Mouse (Mus musculus) inflammation-experienced regulatory T-cells, adult 6 months (primary cell): ENCODE measurements around the gene Fbxl17. TPM values are rescaled to one million over a fixed set of nuclear protein-coding genes. Genes with fewer than 3 reads are reported as not detected.

Experiments used
- ATAC-seq: one replicate; pipeline ENCODE4 v1.8.0; 2017
- polyA plus RNA-seq, 3 experiments: library from polyadenylated mRNA; unstranded; fragments of 100-300 nt; shearing (Covaris generic); gene quantifications; one replicate each; pipeline ENCODE4 v1.2.1; 2017

Gene Fbxl17
- polyA plus RNA-seq, 3 experiments from 2014 or later = 6.2 to 10.4 (median 6.8) TPM

DNA sequence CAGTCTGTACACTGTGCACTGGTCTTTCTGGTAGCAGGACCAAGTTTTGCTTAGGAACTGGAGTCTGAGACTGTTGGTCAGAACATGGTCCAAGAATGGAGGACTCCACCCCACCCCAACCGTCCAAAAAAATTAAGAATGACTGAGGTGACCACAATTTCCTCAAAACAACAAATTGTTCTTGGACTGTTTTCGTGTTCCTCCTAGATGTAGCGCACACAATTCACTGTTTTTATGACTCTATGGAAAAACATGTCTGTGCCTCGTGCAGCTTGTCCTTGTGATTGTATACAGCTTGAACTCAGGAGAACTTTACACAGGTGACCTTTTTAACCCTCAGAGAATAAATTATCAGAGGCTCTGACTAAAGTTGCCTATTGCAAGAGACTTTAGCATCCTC is 220.7 kb downstream of the Fbxl17 start:
- ATAC-seq = no peak

DNA sequence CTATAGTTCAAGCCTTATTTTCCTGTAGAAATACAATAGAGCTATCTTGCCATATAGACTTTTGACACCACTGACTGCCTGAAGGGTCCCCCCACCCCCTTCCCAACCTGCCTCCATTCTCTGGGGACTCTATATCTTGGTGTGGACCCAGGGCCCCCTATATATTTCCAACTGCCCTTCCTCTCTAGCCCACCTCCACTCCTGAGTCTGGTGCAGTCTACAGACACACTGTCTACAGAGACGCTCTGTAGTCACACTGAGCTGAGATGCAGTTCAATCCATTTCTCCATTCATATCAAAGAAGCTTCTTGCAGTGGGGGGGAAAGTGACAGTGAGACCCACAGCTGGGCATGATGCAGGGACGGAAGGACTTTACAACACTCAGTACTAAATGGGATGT is 226.5 kb downstream of the Fbxl17 start:
- no peak for ATAC-seq

DNA sequence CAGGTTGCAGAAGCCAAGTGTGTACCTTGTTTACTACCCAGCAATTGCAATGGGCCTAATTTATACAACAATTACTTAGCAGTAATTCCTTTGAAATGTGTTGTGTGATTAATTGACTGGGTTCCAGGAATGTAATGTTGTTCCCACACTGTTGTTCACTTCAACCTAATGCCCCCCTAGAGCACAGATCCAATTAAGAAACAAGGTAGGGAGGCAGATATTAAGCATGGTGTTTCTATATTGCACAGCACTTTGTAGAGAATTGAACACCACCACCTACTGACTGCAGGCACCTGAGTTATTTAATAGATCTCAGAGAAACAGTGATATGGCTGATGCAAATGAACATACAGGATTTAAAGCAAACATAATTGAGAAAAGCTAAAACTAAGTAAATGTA is 226.9 kb downstream of the Fbxl17 start:
- ATAC-seq = no peak

DNA sequence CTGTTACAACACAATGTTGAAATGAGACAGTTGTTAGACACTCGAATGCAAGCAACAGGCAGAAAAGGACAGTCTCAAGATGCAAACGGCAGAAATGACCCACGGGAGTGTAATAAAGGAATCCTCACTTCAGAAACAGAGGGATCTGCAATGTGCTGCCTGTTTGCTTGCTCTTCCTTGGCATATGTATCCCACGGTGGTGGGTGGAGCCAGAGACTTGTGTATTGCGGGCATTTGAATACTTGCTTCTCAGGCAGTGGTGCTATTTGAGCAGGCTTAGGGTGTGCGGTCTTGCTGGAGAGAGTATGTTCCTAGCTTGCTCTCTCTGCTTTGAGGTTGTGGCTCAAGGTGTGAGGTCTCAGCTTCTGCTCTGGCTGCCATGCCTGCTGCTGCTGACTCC is 228.8 kb downstream of the Fbxl17 start:
- no peak for ATAC-seq

DNA sequence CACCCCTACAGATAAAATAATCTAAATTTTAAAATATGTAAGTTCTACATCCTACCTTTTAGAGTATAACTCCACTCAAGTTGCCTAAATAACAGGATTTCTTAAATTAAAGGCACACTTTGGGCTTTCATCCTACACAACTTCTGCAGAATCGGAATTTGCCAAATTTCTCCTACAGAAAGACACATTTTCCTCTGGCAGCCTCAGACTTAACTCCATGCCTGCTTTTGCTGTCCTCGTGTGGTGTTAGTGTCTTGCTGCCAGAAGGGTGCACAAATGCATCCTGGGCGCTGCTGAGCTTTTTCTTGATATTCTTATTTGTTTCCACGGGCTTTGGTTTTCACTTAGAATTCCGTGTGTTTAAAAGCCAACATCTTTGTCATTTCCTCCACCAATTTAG is 229.3 kb downstream of the Fbxl17 start:
- no peak for ATAC-seq

DNA sequence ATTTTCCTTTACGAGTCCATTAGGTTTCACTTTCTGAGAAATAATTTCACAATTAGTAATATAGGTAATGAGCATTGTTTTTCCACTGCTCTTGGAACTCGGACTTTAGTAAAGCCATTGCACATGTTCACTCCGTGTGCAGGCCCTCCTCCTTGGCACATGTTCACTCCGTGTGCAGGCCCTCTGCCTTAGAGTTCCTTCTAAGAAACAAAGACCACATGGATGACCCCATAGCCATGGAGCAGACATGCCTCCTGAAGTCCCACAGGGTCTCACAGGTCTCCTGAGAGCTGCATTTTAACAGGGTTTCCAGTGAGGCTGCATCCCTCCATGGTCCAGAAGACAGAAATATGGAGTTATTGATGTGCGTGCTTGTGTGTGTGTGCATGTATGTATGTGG is 237.1 kb downstream of the Fbxl17 start:
- no peak for ATAC-seq

DNA sequence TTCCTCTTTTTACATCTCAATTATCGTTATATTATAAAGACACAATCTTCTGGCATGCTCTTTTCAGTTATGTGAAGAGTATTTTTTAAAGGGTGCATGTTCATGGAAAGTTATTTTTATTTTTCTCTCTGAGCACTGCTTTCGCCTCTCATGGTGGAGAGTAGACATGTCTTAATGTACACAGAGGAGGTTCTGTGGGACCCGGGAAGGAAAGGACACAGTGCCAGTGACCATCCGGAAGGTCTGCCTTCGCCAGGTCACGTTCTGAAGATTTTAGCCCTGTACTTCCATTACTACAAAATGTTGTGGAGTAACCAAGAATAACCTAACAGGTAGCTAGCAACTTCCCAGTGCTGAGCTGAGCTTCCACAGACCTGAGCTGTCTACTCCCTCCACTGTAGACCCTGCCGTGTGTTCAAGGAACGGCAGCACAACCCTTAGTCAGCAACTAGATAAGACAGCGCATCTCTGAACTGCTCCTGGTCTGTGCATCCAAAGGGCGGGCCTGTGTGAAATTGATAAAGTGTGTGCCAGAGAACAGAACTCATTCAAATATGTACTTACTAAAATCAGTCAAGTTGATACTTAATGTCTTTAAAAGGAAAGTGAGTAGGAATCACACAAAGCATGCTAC is 238.2 kb downstream of the Fbxl17 start:
- ATAC-seq = no peak

DNA sequence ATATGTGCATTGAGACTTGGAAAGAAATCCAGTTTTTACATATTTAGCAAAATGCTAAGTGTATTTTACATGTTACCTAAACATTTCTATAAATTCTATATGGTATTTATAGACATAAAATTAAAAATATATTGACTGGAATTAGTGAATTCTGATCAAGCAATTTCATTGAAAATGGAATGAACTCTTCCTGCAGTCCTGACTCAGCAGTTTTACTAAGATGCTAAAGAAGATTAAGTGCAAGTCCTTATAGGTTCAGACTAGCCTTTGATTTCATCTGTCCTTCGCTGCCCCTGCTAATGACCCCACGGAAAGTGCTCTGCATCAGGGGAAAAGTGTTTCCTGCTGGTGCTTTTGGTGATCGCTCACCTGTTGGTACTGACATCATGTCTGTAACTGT is 240.7 kb downstream of the Fbxl17 start:
- no peak for ATAC-seq

DNA sequence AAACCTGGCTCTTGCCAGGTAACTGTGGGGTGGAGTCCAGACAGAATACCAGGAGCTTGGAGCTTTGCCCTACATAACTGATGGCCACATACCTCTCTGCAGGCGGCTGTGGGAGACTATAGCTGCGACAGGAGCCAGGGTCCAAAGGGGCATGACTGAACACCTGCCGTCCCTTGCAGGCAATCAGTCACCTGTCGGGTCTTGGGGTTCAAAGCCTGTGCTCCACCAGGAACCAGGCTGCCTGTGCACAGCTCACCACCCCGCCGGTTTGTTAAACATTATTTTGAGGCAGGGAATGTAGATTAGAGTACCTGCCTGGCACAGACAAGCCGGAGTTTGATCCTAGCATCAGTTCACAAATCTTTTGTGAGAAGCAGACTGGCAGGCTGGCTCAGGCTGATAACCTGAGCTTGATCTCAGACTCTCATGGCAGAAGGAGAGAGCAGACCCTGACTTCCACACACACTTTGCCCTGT is 253.6 kb downstream of the Fbxl17 start:
- no peak for ATAC-seq

DNA sequence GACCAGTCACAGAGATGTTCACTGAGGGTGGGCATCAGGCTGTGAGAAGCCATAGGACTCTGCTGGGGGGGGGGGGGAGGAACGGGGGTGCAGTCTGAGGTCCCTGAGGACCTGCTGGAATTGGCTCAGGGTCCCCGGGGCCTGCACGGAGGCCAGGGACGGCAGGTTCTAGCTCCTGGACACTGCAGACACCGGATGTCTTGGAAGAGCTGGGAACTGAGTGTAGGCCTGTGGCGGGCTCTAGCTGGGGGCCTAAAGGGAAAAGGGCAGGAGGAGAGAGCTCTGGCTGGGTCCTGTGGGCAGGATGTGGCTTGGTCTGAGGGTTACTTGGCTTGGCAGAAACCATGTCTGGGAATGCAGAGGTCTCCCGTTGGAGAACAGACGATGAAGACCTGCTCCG is 254.3 kb downstream of the Fbxl17 start:
- ATAC-seq = no peak

DNA sequence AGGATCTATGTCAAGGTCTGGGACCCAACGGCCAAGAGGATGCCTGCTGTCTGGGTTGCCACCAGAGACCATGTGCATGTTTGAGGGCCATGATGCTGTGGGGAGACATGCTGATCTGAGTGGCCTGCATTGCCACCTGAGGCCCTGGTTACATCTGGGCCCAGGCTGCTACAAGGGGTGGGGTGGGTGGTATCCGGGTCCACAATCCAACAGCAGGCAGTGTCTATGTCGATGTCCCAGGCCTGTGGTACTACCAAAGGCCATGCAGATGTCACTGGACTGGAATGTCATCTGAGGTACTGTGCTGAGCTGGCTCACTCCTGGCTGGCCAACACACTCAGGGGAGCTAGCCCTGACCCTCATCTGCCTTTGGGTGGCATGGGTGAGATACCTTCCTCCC is 257.1 kb downstream of the Fbxl17 start:
- ATAC-seq = no peak

DNA sequence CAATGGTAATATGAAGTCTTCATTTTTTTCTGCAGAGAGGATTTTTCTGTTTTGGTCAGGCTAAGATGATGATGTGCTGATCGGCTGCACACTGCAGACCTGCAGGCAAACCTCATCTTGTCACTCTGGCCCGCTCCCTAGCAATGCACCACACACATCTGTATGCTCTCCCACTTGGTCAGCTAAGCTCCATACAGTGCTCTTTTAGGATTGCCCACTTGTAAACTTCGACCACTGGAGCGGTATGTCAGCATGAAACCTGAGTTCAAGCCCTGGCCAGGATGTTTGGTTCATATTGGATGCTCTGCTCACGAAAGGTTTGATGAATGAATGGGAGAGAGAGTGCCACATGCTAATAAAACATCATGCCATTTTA is 259.1 kb downstream of the Fbxl17 start:
- ATAC-seq = no peak

DNA sequence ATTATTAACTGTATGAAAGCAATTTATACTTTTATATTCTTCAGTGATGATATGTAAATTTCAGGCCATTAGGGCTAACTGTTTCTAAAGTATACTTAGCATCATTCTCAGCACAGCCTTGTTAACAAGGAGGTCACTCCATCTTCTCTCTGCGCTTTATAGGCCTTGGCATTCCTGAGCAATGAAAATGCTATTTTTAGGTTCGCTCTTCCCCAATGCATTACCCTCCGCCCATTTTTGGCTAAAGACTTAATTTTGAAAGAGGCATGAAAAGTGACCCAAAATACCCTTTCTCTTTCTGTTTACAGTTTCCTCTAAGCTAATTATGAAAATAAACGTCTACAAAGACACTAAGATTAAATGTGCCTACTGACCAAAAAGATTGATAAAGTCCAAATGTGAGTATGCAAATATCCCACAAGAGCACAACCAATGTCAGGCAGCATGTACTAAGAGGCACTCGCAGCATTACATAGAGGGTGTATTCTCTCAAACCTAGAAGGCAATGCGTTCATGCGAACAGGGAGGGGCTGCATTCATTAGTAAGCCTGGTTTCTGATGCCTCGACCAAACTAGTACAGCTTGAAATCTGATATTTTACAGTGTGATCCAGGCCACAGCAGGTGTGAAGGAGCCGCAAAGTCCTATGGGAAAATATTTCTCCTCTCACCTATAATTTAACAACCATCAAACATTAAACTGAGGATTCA is 259.6 kb downstream of the Fbxl17 start:
- ATAC-seq = no peak

DNA sequence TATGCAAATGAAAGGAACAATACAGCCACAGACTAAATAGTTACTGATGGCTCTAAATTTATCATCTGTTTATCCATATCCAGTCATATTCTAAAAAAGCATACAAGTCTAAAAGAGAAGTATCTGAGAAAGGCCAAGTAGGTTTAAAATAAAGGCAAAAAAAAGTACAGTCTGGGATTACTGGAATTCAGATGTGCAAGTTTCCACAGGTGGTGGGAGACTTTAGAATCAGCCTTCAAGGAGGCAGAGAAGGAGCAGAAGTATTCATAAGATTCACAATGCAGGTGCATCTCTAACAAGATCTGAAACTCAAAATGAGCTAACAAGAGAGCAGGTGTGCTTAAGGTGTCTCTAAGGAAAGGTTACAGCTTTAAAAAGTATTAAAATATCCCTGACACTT is 263.0 kb downstream of the Fbxl17 start:
- ATAC-seq = no peak

DNA sequence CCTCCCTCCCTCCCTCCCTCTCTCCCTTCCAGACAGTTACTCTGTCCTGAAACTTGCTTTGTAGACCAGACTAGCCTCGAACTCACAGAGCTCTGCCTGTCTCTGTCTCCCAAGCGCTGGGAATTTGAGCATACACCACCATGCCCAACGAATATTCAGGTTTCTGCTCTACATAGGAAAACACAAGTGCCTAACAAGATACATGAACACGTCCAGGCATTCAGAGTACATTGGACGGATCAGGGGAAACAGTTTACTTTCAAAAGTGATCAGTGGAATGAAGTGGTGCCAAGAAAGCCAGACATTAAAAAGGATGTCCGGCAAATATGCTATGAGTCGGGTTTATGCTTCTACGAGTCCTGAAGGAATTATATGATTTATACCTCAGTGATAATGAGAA is 263.6 kb downstream of the Fbxl17 start:
- ATAC-seq = no peak

DNA sequence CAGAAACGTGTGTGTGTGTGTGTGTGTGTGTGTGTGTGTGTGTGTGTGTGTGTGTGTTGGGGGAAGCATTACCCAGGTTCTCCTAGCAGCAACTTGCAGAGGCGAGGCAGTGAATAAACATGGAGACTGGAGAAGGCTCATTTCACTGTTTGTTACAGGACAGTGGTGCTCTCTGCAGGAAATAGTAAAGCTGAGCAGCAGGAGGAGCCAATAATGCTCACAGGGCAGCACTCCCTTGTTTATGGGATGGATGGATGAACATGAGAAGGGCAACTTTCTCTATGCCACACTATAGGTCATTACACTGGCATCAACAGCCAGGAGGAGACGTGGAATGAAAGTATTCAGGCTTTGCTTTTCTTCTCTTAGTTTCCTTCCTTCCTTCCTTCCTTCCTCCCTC is 264.0 kb downstream of the Fbxl17 start:
- no peak for ATAC-seq

DNA sequence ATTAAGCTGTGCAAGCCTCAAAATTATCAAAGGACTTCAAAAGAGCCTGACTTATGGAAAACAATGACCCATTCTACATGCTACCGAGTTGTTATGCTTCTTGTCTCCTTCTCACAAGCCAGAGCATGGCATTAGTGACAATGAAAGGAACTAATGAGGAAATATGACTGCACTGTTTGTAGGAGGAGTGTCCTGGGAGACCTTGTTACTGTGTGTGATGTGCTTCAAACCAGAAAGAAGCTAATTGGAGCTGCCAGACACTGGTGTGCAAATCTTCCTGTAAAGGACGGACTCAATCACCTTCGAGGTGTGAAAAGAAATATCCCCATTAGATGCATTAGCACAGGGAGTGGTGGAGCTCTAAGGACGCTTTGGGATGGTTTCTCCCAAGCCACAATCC is 270.7 kb downstream of the Fbxl17 start:
- ATAC-seq = no peak

DNA sequence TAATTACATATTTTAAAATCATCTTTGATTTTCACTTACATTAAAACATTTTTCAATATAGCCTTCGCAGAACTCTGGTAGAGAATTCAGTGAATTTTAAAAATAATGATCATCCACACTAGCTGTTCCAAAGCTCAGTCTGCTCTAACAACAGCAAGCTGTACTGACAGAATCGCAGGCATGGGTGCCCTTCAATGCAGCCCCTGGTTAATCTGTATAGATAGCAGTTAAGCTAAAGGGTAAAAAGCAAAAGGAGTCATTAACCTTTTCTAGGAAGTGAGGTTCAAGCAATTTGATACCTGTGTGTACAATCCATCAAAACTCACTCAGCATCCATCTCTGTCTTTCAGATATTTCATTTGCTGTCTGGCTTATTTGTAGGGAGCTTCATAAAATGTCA is 273.4 kb downstream of the Fbxl17 start:
- ATAC-seq = no peak

DNA sequence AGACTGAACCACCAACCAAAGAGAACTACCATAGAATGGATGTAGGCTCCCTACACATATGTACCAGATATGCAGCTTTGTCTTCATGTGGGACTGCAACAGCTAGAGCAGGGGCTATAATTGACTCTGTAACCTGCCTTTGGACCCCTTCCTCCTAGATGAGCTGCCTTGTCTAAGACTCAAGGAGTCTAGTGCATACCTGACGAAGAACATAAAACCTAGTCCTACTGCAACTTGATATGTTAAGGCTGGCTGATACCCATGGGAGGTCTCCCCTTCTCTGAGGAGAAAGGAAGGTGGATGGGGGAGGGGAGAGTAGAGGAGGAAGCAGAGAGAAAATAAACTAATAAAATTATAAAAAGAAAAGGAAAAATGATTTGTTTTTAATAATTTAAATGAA is 273.9 kb downstream of the Fbxl17 start:
- no peak for ATAC-seq

DNA sequence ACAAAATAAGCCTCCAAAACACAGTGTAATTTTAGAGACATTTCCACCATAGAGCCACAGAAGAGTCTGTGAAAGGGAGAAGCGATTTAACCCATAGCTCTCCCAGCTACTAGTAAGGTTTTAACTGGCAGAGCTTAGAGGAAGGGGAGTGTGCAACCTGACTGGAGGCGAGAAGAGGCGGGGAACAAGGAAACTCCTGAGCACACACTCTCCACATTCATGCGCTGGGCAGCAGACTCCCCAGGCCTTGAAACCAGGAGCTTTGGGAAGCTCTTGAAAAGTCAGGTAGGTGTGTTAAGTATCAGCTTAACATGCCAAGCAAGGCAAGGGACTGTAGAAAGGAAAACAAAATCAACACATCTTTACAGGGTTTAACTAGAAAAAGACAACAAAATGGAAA is 276.1 kb downstream of the Fbxl17 start:
- no peak for ATAC-seq

DNA sequence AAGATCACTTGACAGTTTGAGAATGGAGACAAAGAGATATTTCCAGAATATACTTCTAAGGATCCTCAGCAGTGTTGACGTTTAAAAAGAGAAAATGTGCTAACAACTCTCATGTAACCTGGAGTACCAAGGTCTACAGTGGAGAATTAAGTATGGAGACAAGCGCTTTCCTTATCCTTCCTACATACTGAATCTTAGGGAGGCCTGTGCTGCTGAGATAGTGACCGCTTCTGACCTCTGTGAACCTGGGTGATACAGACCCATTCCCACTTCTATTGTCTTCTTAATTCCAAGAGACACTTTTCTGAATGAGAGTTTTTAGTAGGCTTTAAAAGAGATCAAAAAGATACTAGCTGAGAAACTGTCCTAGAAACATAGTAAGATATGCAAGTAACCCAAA is 278.2 kb downstream of the Fbxl17 start:
- no peak for ATAC-seq

DNA sequence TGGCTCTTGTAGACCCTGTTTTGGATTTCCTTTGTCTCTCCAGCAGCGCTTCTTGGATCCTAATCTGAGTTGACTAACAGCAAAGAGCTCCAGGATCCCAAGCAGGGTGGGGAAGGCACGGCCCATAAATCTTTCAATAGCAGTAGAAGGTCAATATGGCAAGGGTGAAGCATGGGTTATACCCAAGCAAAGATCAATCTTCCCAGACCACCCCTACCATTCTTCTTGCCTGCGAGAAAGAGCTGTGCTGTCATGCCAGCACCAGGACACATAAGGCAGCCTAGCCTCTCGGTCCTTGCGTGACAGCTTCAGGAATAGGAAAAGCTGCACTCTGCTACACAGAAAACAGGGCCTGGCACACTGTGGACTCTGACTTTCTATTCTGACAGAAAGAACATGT is 279.0 kb downstream of the Fbxl17 start:
- no peak for ATAC-seq

DNA sequence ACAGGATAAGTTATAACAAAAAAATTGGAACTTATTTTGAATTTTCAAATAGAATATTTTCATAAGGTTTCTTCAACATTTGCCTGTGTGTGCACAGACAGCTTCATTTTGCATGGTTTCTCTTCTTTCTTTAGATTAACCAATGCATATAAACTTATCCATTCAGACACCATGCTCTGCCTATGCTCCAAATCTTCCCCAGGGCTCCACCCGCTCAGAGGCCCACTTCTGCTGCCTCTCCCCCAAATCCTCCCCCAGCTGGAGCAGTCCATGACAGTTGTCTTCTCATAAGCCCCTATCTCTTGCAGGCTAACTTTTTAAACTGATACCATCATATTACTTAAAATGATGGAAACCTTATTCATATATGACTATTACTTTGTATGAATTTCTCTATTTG is 282.8 kb downstream of the Fbxl17 start:
- ATAC-seq = no peak

DNA sequence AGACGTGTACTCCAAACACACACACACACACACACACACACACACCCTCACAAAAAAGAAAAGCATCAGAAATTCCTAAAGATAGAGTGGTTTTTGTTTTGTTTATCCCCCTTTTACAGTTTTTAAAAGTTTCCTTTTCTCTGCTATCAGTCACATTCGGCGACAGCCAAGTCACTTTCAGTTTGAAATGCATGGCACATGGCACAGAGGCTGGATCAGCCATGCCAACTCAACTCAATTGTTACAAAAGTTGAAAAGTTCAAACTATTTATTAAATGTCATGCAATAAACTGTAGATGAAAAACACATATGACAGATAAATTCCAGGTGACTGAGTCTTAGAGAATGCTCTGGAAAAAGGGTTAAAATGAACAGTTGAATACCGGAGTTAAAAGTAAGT is 287.8 kb downstream of the Fbxl17 start:
- ATAC-seq = no peak

DNA sequence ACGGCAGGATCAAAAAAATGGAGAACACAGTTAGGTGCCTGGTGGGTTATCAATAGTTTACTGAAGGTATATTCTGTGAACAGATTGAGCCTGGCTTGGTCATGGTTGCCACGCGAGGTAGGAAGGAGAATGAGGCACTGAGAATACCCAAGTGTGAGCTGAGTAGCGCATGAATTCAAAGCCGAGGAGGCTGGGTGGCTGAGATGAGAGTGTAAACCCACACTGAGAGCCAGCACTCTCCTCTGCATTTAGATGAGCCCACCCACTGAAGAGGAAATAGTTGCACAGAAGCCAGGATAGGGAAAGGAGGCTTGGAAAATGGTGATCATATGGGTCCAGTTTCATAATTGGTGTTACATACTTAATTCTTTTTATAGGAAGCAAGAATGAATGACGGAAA is 290.7 kb downstream of the Fbxl17 start:
- ATAC-seq = no peak
